Mouse (Mus musculus) heart, postnatal 36 days (tissue): ENCODE results near the gene Rtp4. TPM values are rescaled to one million over a fixed set of nuclear protein-coding genes. Genes with fewer than 3 reads are reported as not detected.

ENCODE experiments used
- DNase-seq, 2 experiments: peaks; one replicate each; pipeline ENCODE4 v3.0.0; 2021 to 2022
- intact Hi-C: fragments of 180-260 bp; cut with DNase I; formaldehyde crosslinking; loops from one replicate; pipeline ENCODE4 v1.15.1; 2025
- total RNA-seq, 2 experiments: library from RNA; stranded (reverse); gene quantifications; 2 replicates each; pipeline ENCODE4 v1.2.3; 2021

Rtp4 gene
- total RNA-seq, 2 experiments from 2014 or later: 6.5 to 11.9 TPM

- DNase-seq: no peak
- intact Hi-C loops: no loop called here
Observed at GRCm38 (mm10) chr16:23511166-23511935, 8.7 kb upstream of the Rtp4 start.

GRCm38 (mm10) chr16:23513401-23513800 is 6.7 kb upstream of the Rtp4 start:
- DNase-seq: no peak
- intact Hi-C loops: no loop called here

- intact Hi-C loops: no loop called here
Observed at GRCm38 (mm10) chr16:23515766-23516165, 4.3 kb upstream of the Rtp4 start.

GRCm38 (mm10) chr16:23516606-23517005 is 3.5 kb upstream of the Rtp4 start:
- intact Hi-C loops: no loop called here
- no peak for DNase-seq

More at GRCm38 (mm10) chr16:23515766-23516165, 4.3 kb upstream of the Rtp4 start:
- peak; percentile 51 to 53 for DNase-seq

GRCm38 (mm10) chr16:23517230-23517629 is 2.9 kb upstream of the Rtp4 start:
- intact Hi-C loops: no loop called here
- no peak for DNase-seq

GRCm38 (mm10) chr16:23517754-23518566 is 2.1 kb upstream of the Rtp4 start:
- intact Hi-C loops: no loop called here
- DNase-seq: no peak

- intact Hi-C loops: no loop called here
- no peak for DNase-seq
Observed at GRCm38 (mm10) chr16:23518567-23519369, 1.3 kb upstream of the Rtp4 start.

- DNase-seq: no peak
- intact Hi-C loops: no loop called here
Observed at GRCm38 (mm10) chr16:23519771-23520170, 320 bp upstream of the Rtp4 start.

- no peak for DNase-seq
- intact Hi-C loops: no loop called here
Observed at GRCm38 (mm10) chr16:23521092-23521491, 1.0 kb downstream of the Rtp4 start.

- intact Hi-C loops: no loop called here
- DNase-seq: no peak
Observed at GRCm38 (mm10) chr16:23522081-23522480, 2.0 kb downstream of the Rtp4 start.

GRCm38 (mm10) chr16:23529186-23529585 is 9.1 kb downstream of the Rtp4 start:
- intact Hi-C loops: no loop called here
- DNase-seq: no peak

GRCm38 (mm10) chr16:23533707-23534106 is 13.6 kb downstream of the Rtp4 start:
- no peak for DNase-seq
- intact Hi-C loops: no loop called here

GRCm38 (mm10) chr16:23541046-23541445 is 21.0 kb downstream of the Rtp4 start:
- no peak for DNase-seq
- intact Hi-C loops: no loop called here

- no peak for DNase-seq
Observed at GRCm38 (mm10) chr16:23542866-23543265, 22.8 kb downstream of the Rtp4 start.

GRCm38 (mm10) chr16:23544361-23544760 is 24.3 kb downstream of the Rtp4 start:
- intact Hi-C loops: no loop called here
- no peak for DNase-seq

More at GRCm38 (mm10) chr16:23542866-23543265, 22.8 kb downstream of the Rtp4 start:
- intact Hi-C loops: no loop called here

- intact Hi-C loops: no loop called here
- DNase-seq: no peak
Observed at GRCm38 (mm10) chr16:23547783-23548182, 27.7 kb downstream of the Rtp4 start.

GRCm38 (mm10) chr16:23550346-23550980 is 30.4 kb downstream of the Rtp4 start:
- intact Hi-C loops: loop anchor here (1.0 kb wide), 3 partner anchors 98 to 403 kb away; no protein-coding TSS in a partner anchor
- DNase-seq: peak; percentile 40 to 70

- intact Hi-C loops: loop anchor here (1.0 kb wide), 3 partner anchors 99 to 402 kb away; no protein-coding TSS in a partner anchor
- DNase-seq: no peak
Observed at GRCm38 (mm10) chr16:23550981-23551582, 31.0 kb downstream of the Rtp4 start.

GRCm38 (mm10) chr16:23554673-23555072 is 34.6 kb downstream of the Rtp4 start:
- intact Hi-C loops: no loop called here
- DNase-seq: no peak

- DNase-seq: no peak
- intact Hi-C loops: no loop called here
Observed at GRCm38 (mm10) chr16:23557195-23557594, 37.1 kb downstream of the Rtp4 start.
